In the genomic region with DNA sequence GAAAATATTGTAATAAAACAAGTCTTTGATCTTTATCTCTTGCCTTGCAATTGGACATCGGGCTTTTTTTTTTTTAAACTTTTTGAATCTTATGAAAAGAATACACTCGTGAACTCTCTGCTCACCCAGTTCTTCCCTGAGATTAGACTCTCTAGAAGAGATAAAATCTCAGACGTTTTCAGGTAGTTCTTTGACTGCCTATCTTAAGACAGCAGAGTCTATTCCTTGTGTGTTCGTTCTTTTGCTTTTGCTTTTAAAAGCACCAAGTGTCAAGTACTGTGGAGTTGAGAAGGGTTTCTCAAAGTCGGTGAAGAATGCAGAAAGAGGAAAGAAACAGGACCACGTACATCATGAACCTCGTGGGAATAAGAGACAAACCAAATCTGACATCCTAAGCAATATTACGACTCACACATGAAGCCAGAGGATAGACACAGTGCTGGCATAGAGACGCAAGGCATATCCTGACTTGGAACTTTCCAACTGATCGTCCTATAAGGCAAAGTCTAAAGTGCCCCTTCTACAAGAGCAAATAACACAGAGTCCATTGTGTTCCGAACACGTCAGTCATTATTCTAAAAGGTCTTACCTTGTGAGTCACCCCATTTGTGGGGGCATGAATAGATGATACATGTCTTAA, we compare ENCODE assay signal across 18 mouse cellular contexts.
DNase-seq lines count a peak whose midpoint lies in the region; ATAC-seq and TF ChIP-seq lines count a peak whose summit lies in the region.
"Had no signal": no experiment of that assay in that cellular context is flagged by ENCODE, and none has a peak within 500 bp of the region (broad histone marks: within the 10 kb centered on the region; RNA-seq: fewer than 3 reads in every experiment).

No protein-coding gene starts in this region.

- H3K79me2 ChIP-seq in liver, adult 2 months (ENCODE audit: control insufficient read depth, insufficient read depth, low read length): no peaks in the 10 kb centered on the region

- H3K27ac ChIP-seq in liver, adult 2 months (replicated peaks; ENCODE audit: insufficient read depth, low read depth, low read length): no peak overlapping the region
- H3K27ac ChIP-seq in liver, embryonic 12.5 days: no peak overlapping the region
- H3K27ac ChIP-seq in small intestine, adult 2 months (ENCODE audit: insufficient read depth, low read depth, low read length): peak overlapping the region; percentile 99
- H3K27ac ChIP-seq: forebrain, embryonic 15.5 days; gastrocnemius, adult 2 months; hindbrain, embryonic 10.5 days; macrophage; midbrain, embryonic 15.5 days; neural tube, embryonic 13.5 days had no signal

- no peak for TF ChIP-seq CTCF in liver, adult 2 months (IDR thresholded peaks at IDR 0.05; ENCODE audit: low read depth, low read length)
- TF ChIP-seq CTCF in small intestine, adult 2 months (IDR thresholded peaks at IDR 0.05; ENCODE audit: extremely low read depth, insufficient read length, insufficient replicate concordance, low read depth, low read length): no peak

- TF ChIP-seq POLR2A in liver, adult 2 months (IDR thresholded peaks at IDR 0.05; ENCODE audit: extremely low read depth, insufficient read depth, low read length): no peak
- TF ChIP-seq POLR2A in small intestine, adult 2 months (IDR thresholded peaks at IDR 0.05; ENCODE audit: low read depth, low read length): no peak

- no peak overlapping the region for H3K4me2 ChIP-seq in liver, embryonic 12.5 days
- H3K4me2 ChIP-seq: forebrain, embryonic 15.5 days; heart, embryonic 11.5 days; midbrain, embryonic 15.5 days; neural tube, embryonic 13.5 days had no signal

- no peaks in the 10 kb centered on the region for H3K9me3 ChIP-seq in liver, embryonic 12.5 days (replicated peaks)
- H3K9me3 ChIP-seq: forebrain, embryonic 15.5 days; hindbrain, embryonic 10.5 days; midbrain, embryonic 15.5 days; neural tube, embryonic 13.5 days had no signal

- no peaks in the 10 kb centered on the region for H3K27me3 ChIP-seq in liver, adult 2 months (ENCODE audit: control insufficient read depth, insufficient read depth, low read length)
- no peaks in the 10 kb centered on the region for H3K27me3 ChIP-seq in liver, embryonic 12.5 days (replicated peaks)
- no peaks in the 10 kb centered on the region for H3K27me3 ChIP-seq in small intestine, adult 2 months (ENCODE audit: control insufficient read depth, insufficient read depth, low read length)
- H3K27me3 ChIP-seq: forebrain, embryonic 15.5 days; midbrain, embryonic 15.5 days; neural tube, embryonic 13.5 days had no signal

- no peaks in the 10 kb centered on the region for H3K36me3 ChIP-seq in liver, adult 2 months (ENCODE audit: control insufficient read depth, insufficient read depth, low read length)
- no peaks in the 10 kb centered on the region for H3K36me3 ChIP-seq in liver, embryonic 12.5 days
- H3K36me3 ChIP-seq in small intestine, adult 2 months (ENCODE audit: control insufficient read depth, insufficient read depth, low read length): no peaks in the 10 kb centered on the region
- H3K36me3 ChIP-seq: forebrain, embryonic 15.5 days; hindbrain, embryonic 10.5 days; midbrain, embryonic 15.5 days; neural tube, embryonic 13.5 days had no signal

- H3K4me1 ChIP-seq in liver, adult 2 months (ENCODE audit: control insufficient read depth, insufficient read depth, low read length): peaks cover 17% of the 10 kb centered on the region
- H3K4me1 ChIP-seq in liver, embryonic 12.5 days: 0 out of 2 replicates have a peak, but pooled peaks cover 3% of the 10 kb centered on the region
- peaks cover 30% of the 10 kb centered on the region; the same call in 1 of the 2 replicates for H3K4me1 ChIP-seq in small intestine, adult 2 months (ENCODE audit: control insufficient read depth, insufficient read depth, insufficient read length, low read length)
- H3K4me1 ChIP-seq: forebrain, embryonic 15.5 days; midbrain, embryonic 15.5 days had no signal

- no peak overlapping the region for H3K9ac ChIP-seq in liver, adult 2 months (ENCODE audit: low read depth, low read length)
- H3K9ac ChIP-seq in liver, embryonic 12.5 days: no peak overlapping the region
- H3K9ac ChIP-seq: forebrain, embryonic 15.5 days; midbrain, embryonic 15.5 days; neural tube, embryonic 13.5 days had no signal

- WGBS in liver, adult 2 months: 16% methylated on average over 12 of the region's 12 CpGs
- WGBS in liver, embryonic 12.5 days (ENCODE audit: insufficient replicate concordance): 64% methylated on average over 12 of the region's 12 CpGs
- WGBS in small intestine, adult 2 months: 12% methylated on average over 12 of the region's 12 CpGs

- peak; percentile 73 for DNase-seq in liver, adult 2 months (ENCODE audit: extremely low read depth, low read depth, low spot score)
- peak; percentile 53 for DNase-seq in CD4-positive, CD25-positive, alpha-beta regulatory T cell, adult 2 months (ENCODE audit: low read depth, low spot score)
- no peak for DNase-seq in spleen, adult 18-20 months
- DNase-seq in gastrocnemius, adult 8-10 months (ENCODE audit: low spot score in 2 of 2): no peak
- DNase-seq: adrenal gland, adult 8-10 months; cerebellum, adult 8-10 months; retina, postnatal 1 day; thymus, adult 2 months had no signal

- peak overlapping the region; percentile 20; the same call in 1 of the 2 replicates for H3K4me3 ChIP-seq in liver, adult 2 months (ENCODE audit: insufficient read depth, low read depth, low read length)
- H3K4me3 ChIP-seq in liver, embryonic 12.5 days: no peak overlapping the region
- no peak overlapping the region for H3K4me3 ChIP-seq in small intestine, adult 2 months (ENCODE audit: low read depth, low read length)
- H3K4me3 ChIP-seq: forebrain, embryonic 15.5 days; gastrocnemius, adult 2 months; hindbrain, embryonic 10.5 days; midbrain, embryonic 15.5 days; neural tube, embryonic 13.5 days had no signal

- ATAC-seq in liver, embryonic 12.5 days: no peak
- ATAC-seq in activated CD4-positive, CD25-positive, alpha-beta regulatory T cell, adult 4 months: peak; percentile 28
- ATAC-seq: forebrain, embryonic 15.5 days; midbrain, embryonic 15.5 days had no signal

Comparison
In these comparisons a context has a peak if more than half of its experiments do, and no peak if none do; other contexts are left out.
1. DNase-seq: peak in liver, adult 2 months (single experiment) and CD4-positive, CD25-positive, alpha-beta regulatory T cell, adult 2 months (single experiment); none in spleen, adult 18-20 months (0 of 2) and gastrocnemius, adult 8-10 months (0 of 2).